Mouse (Mus musculus): ENCODE measurements around the gene Rhbdd3. TPM values are rescaled to one million over a fixed set of nuclear protein-coding genes. Genes with fewer than 3 reads are reported as not detected.

Gene Rhbdd3
- polyA plus RNA-seq, 1 experiment = 49.6 TPM

GRCm38 (mm10) chr11:5099576-5100183, 954 bp downstream of the Rhbdd3 start:
- no peak for TF ChIP-seq GATA1 (IDR thresholded peaks at IDR 0.05; ENCODE audit: low read length)

DNA sequence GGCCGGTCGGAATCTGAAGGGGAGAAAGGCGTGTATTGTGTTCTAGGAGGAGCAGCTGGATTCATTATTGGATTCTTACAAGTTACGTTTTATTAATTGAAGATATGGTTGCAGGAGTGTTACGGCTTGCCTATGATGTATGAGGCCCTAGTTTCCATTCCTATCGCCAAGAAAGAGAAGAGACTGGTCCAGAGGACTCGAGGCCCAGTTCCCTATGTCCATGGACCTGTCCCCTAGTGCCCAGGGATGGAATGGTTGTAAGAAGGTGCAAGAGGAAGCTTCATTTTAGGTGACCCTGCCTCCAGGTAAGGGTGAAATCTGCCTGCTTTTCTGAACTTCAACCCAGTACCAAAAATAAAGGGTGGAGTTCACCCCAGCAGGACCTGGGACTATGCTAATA, 1.6 kb downstream of the Rhbdd3 start:
- no peak for TF ChIP-seq GATA1 (IDR thresholded peaks at IDR 0.05; ENCODE audit: low read length)

DNA sequence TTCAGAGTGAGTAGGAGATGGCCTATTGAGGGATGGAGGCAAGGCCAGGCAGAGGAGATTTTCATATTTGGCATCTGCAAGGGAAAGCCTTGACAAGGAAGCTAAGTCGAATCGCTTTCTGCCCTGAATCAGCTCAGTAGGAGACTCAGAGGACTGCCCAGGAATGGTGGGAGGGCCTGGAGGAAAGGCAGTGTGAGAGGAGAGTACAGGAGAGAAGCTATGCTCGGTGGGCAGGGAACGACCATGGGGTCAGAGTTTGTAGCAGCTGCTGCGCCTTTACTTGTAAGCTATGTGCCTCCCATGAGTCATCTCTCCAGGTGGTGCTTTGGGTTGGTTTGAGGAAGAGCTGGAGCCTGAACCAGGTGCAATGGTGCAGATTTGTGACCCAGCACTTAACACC, 2.1 kb downstream of the Rhbdd3 start:
- TF ChIP-seq GATA1 (IDR thresholded peaks at IDR 0.05; ENCODE audit: low read length) = no peak

DNA sequence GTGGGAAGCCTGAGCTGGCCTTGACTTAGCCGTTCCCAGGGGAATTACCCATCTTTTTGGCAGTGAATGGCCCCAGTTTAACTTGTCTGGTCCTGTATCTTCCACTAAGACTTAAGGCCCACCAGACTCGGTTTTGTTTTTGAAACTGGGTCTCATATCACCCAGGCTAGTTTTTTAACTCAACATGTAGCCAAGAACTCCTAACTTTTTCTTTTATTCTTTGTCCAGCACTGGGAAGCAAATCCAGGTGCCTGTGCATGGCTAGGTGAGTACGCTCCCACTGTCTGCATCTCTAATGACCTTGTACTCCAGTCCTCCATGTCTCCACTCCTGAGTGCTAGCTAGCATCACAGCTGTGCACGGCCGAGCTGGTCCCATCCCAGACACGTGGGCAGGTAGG, 2.9 kb downstream of the Rhbdd3 start:
- no peak for TF ChIP-seq GATA1 (IDR thresholded peaks at IDR 0.05; ENCODE audit: low read length)

GRCm38 (mm10) chr11:5102384-5102783, 3.7 kb downstream of the Rhbdd3 start:
- TF ChIP-seq GATA1 (IDR thresholded peaks at IDR 0.05; ENCODE audit: low read length) = peak; percentile 43

GRCm38 (mm10) chr11:5103986-5104509, 5.3 kb downstream of the Rhbdd3 start:
- no peak for TF ChIP-seq GATA1 (IDR thresholded peaks at IDR 0.05; ENCODE audit: low read length)

- no peak for TF ChIP-seq GATA1 (IDR thresholded peaks at IDR 0.05; ENCODE audit: low read length)
Observed at GRCm38 (mm10) chr11:5109441-5109840, 10.7 kb downstream of the Rhbdd3 start.

DNA sequence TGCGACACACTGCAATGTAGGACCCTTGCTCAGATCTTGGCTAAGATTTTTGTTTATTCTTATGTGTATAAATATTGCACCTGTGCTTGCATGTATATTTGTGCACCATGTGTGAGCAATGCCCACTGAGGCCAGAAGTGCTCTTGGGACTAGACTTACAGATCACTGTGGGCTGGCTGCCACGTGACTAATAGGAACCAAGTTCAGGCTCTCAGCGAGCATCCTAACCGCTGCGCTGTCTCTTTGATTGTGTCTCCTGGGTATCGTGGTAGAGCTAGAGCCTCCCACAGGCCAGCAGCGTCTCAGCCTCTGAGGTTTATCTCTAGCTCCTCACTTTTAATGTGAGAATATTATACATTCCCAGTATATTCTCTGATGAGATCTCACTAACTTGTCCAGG, 14.9 kb downstream of the Rhbdd3 start:
- TF ChIP-seq GATA1 (IDR thresholded peaks at IDR 0.05; ENCODE audit: low read length) = no peak

GRCm38 (mm10) chr11:5114931-5115581, 16.3 kb downstream of the Rhbdd3 start:
- TF ChIP-seq GATA1 (IDR thresholded peaks at IDR 0.05; ENCODE audit: low read length) = no peak

- TF ChIP-seq GATA1 (IDR thresholded peaks at IDR 0.05; ENCODE audit: low read length) = no peak
Observed at GRCm38 (mm10) chr11:5125713-5126112, 27.0 kb downstream of the Rhbdd3 start.

DNA sequence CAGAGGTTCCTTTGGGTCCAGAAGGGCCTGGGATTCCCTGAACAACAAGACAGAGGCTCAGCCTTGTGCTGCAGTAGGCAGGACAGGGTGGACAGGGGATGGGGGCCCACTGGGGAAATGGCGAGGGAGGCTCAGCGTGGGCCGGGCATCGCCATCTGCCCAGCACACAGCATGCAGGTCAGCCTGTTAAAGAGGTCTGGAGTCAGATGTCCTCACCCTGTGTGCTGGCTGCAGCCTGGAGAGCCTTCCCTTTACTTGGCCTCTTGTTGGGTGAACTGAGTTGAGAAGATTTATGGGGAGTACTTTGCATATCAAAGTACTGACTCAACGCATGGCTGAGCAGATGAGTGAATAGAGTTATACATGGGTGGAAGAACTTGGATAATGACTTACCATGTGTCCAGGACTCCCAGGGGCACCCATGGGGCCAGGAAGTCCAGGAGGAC, 30.3 kb downstream of the Rhbdd3 start:
- TF ChIP-seq GATA1 (IDR thresholded peaks at IDR 0.05; ENCODE audit: low read length) = no peak

DNA sequence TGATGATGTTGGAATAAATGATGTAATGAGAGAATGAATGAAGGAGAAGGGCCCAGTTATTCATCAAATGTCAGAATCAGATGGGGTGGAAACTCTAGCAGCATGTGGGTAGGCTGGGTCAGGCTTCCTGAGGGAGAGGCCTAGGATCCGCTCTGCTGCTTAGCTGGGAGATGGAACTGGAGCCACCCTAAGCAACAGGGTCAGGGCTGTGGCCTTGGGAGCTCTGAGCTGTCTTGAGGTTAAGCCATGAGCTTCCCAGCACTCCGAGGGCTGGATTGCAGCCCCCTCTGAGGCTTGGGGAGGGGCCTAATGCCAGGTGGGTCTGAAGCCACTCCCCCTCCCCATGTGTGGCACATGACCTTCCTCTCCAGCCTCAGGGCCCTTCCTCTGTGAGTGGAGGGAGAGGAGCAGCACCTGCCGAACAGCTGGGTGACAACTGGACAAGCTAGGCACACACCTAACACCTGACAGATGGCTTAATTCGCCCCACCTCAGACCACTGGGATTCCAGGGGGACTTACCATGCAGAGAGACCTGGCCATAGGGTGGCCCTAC, 31.5 kb downstream of the Rhbdd3 start:
- TF ChIP-seq GATA1 (IDR thresholded peaks at IDR 0.05; ENCODE audit: low read length) = no peak

GRCm38 (mm10) chr11:5132751-5133150, 34.0 kb downstream of the Rhbdd3 start:
- no peak for TF ChIP-seq GATA1 (IDR thresholded peaks at IDR 0.05; ENCODE audit: low read length)

- no peak for TF ChIP-seq GATA1 (IDR thresholded peaks at IDR 0.05; ENCODE audit: low read length)
Observed at GRCm38 (mm10) chr11:5135914-5136313, 37.2 kb downstream of the Rhbdd3 start.

DNA sequence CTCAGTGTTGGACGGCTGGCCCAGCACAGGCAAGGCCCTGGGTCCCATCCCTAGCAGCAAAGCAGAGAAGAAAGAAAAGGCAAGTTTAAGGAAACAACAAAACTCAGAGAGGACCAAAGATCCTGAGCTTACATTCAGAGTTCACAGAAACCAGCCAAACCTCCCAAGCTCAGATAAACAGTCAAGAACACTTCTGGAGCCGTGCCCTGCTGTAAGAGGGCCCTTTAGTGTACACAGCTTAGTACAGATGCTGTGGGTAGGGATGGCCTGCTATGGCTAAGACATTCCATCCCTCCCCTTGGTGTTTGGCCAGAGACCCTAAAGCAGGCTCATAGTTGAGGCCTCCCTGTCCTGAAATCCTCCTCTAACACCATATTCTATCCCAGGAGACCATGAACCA, 39.9 kb downstream of the Rhbdd3 start:
- TF ChIP-seq GATA1 (IDR thresholded peaks at IDR 0.05; ENCODE audit: low read length) = no peak

DNA sequence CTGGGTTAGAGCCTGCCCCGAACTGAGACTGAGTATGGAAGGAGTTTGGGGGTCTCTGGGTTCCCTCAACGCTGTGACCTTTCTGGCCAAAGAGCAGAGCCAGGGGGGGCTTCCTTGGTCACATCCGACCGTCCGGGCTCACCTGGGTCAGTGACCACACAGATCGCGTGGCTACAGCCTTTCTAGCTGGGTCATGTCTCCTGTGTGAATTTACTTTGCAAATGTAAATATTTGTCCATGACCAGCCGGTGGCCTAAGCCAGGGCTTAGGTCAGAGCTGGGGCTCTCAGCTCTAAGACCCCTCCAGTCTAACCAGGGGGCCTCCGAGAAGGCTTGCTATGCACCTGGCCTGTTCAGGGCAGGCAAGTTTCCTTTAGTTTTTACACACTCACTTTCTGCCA, 40.6 kb downstream of the Rhbdd3 start:
- TF ChIP-seq GATA1 (IDR thresholded peaks at IDR 0.05; ENCODE audit: low read length) = no peak

DNA sequence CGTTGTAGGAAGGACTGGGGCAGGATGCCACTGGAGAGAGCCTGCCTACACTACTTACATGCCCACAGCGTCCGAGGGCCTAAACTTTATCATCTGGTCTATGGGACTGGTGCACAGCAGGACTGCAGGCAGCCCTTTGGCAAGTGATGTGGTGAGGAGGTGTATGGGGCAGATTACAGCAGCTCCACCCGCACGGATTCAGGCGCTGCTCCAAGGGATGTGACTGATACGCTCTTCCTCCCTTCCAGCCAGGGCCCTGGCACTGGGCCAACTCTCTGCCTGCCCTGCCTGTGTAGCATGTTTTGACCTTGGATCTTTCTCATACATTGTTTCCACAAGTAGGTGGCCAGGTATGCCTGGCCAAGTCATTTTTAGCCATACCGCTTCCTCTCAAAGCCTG, 41.9 kb downstream of the Rhbdd3 start:
- no peak for TF ChIP-seq GATA1 (IDR thresholded peaks at IDR 0.05; ENCODE audit: low read length)
